Mouse (Mus musculus): ENCODE measurements around the gene Mfsd12. TPM values are rescaled to one million over a fixed set of nuclear protein-coding genes. Genes with fewer than 3 reads are reported as not detected.

Gene Mfsd12
- polyA plus RNA-seq (2015; fragmentation: Nextera tagmentation; extraction: Ambion mirVana), result 5.9 and 8.0 TPM in 2 replicates

DNA sequence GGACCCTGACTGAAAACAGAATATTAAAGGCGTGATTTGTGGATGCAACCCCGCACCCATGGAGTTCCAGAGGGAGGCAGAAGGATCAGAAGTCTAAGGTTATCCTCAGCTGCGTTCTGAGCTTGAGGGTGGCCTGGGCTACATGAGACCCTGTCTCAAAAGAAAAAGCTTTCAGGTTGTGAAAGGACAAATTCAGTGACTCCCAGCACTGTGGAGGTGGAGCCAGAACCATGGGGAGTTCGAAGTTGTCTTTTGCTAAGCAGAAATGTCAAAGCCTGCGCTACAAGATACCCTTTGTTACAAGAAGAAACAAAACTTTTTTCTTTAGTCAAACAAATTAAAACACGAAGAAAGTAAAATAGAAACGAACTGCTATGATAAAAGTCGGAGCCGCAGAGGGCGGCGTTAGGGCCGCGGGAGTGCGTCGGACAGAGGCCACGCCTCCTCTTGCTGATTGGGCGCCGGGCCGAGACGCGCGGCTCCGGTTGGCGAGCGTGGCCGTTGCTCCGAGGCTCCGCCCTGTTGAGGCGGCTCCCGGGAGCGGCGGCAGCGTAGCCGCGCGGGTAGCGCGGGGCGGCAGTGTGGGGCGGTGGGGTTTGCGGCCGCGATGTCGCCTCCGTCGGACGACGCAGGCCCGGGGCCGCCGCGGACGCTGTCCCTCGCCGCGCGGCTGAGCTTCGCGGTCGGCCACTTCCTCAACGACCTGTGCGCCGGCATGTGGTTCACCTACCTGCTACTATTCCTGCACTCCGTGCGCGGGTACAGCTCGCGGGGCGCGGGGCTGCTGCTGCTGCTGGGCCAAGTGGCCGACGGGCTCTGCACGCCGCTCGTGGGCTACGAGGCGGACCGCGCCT, at the start of gene Mfsd12:
Gene Mfsd12, plus strand, starts transcription at position 501 of the 854 bp plus-strand sequence.

DNA sequence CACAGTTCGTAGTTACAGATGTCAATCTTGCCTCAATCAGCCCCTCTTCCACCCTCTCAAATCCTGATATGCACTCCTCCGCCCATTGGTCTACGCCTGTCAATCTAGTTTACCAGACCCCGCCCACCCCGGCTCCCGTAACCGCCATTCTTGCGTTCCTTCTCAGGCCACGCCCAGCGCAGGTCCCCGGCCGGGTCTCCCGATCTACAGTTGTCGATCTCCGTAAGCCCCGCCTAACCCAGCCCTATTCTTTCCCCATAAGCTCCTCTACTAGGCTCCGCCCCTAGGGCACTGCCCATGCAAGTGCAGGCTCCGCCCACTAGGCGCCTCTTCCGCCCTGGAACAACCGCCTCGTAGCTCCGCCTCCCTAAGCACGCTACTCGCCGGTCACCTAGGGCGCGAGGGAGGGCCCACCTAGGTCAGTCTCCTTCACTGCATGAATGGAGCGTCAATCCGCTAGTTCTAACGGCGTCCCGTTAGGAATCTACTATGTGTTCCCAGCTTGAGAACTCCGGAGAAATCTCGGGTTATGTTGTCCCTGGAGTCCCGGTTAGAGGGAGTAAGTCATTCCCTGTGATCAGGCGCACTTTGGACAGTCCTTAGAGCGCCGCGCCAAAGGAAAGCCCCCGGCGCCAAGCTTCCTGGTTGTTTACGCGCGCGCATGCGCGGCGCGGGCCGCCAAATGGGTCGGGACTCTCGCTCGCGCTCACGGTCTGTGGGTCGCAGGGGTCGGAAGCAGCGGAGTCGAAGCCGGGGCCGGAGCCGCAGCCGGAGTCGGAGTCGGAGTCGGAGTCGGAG, 36.5 kb upstream of the Mfsd12 start, which contains the start of gene Cactin:
Gene Cactin, plus strand, starts transcription at position 554 of the 798 bp plus-strand sequence.

GRCm38 (mm10) chr10:81328386-81328785, 28.9 kb upstream of the Mfsd12 start, which contains the start of gene Tbxa2r:
TSS of gene Tbxa2r (plus strand) at chr10:81328731.

DNA sequence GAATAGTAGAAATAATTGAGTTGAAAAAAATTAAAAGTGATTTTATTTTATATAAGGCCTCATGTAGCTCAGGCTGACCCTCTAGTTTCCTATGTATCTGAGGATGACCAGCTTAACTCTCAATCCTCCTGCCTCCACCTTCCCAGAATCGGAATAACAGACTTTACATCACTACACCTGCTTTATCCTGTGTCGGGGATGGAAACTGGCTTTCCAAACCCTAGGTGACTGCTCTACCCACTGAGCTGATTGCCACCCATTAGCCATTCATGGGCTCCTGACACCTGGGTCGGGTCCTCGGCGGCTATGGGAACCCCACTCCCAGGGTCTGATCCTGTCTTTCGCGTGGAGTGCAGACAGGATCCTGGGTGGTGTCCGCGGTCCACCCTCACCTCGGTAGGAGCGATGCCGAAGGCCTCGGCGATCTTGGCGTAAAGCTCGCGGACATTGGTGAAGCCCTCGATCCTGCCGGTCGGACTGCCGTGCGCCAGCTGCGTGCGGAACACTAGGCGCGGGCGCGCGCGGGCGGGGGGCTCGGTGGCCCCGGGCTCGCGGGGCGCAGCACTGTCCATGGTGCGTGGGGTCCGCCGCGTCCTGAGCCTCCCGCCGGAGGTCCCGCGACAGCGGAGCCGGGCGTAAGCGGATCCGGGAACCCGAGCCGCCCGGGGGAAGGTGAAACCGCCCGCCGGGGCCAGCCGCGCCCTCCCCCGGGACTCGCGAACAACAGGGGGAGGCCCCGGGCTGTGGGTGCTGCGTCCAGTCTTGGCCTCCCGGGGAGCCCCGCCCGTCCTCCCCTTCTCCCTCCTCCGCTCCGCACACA, 14.4 kb upstream of the Mfsd12 start, which contains the start of gene Gipc3:
Gene Gipc3, minus strand, starts transcription at position 581 of the 820 bp plus-strand sequence.

DNA sequence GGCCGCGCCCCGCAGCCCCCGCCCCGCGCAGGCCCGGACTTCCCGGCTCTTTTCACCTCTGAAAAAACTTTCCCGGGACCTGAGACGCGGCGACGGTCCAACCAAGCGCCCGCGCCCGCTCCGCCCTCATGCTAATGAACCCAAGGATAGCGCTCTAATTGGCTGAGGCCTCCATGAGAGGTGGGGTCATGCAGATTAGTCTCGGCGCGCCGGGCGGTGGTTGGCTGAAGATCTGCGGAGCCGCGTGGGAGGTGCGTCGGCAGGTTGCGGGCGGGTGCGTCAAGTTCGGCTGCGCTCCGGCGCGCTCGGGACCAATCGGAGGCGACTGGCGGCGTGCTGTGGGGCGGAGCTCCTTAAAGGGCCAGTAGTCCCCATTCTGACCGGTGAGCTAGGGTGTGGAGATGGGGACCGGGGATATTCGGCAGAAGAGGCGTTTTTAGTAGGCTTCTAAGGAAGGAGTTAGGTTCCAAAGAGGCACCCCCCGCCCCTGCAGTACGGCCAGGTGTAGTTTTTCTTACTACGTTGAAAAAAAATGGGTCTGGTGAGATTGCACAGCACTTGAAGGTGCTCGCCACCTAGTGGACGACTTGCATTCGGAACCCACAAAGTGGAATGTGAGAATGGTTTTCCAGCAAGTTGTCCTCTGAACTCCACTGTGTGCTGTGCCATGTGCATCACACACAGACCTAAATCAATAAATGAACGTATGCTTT, 6.8 kb upstream of the Mfsd12 start, which contains the start of gene Hmg20b:
Gene Hmg20b, minus strand, starts transcription at position 130 of the 713 bp plus-strand sequence.

GRCm38 (mm10) chr10:81365672-81366476, 8.6 kb downstream of the Mfsd12 start, which contains the start of gene 4930404N11Rik:
TSS of gene 4930404N11Rik (minus strand) at chr10:81365816.

GRCm38 (mm10) chr10:81377793-81378552, 20.7 kb downstream of the Mfsd12 start, which contains the start of gene Fzr1:
TSS of gene Fzr1 (minus strand) at chr10:81378516.

GRCm38 (mm10) chr10:81383802-81384604, 26.7 kb downstream of the Mfsd12 start, which contains the start of the genes Dohh and Gm48551:
TSS of gene Dohh (plus strand) at chr10:81384428.
TSS of gene Gm48551 (plus strand) at chr10:81384466.

GRCm38 (mm10) chr10:81388505-81389055, 31.3 kb downstream of the Mfsd12 start, which contains the start of gene Gm48552:
TSS of gene Gm48552 (plus strand) at chr10:81389005.

DNA sequence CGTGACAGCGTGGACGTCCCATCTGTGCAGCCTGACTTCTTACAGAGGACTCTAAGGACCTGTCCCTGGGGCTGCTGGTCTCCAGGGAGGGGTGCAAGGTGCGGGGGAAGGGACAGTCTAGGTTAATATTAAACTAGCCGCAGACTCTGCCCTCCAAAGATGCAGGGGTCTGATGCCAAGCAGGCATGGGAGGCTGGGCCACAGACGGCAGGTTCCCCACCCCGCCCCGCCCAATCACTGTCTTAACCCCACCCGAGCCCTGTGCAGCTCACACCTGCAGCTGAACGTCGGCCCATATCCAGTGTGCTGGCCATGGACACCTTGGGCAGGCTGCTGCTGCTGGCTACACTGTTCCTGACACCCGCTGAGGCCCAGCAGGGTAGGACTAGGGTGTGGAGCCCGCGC, 35.5 kb downstream of the Mfsd12 start, which contains the start of gene Smim24:
Gene Smim24, plus strand, starts transcription at position 271 of the 405 bp plus-strand sequence.

Small RNAs within 50 kb of the gene (microRNA-seq; reads per million reads assigned to microRNA genes)
- 0 to 0.21 reads per million in 2 experiments for gene Mir6913

Other genes with a start within 250 kb of the Mfsd12 start
- gene Zbtb7a, start 222.3 kb upstream of the Mfsd12 start, polyA plus RNA-seq (2015; fragmentation: Nextera tagmentation; extraction: Ambion mirVana), result 29.7 and 34.0 TPM in 2 replicates
- gene Pias4, start 189.6 kb upstream of the Mfsd12 start, polyA plus RNA-seq (2015; fragmentation: Nextera tagmentation; extraction: Ambion mirVana), result 20.9 and 22.3 TPM in 2 replicates
- gene Eef2, start 180.9 kb upstream of the Mfsd12 start, polyA plus RNA-seq (2015; fragmentation: Nextera tagmentation; extraction: Ambion mirVana), result 392 and 402 TPM in 2 replicates
- 44.3 and 52.5 TPM in 2 replicates for gene Dapk3, start 174.5 kb upstream of the Mfsd12 start, polyA plus RNA-seq (2015; fragmentation: Nextera tagmentation; extraction: Ambion mirVana)
- not detected in 2 replicates for gene 4930442H23Rik, start 173.6 kb upstream of the Mfsd12 start, polyA plus RNA-seq (2015; fragmentation: Nextera tagmentation; extraction: Ambion mirVana)
- 2.9 and 4.7 TPM in 2 replicates for gene Nmrk2, start 155.4 kb upstream of the Mfsd12 start, polyA plus RNA-seq (2015; fragmentation: Nextera tagmentation; extraction: Ambion mirVana)
- 0.26 and 0.45 TPM in 2 replicates for gene Atcay, start 126.7 kb upstream of the Mfsd12 start, polyA plus RNA-seq (2015; fragmentation: Nextera tagmentation; extraction: Ambion mirVana)
- gene Zfr2, start 124.3 kb upstream of the Mfsd12 start, polyA plus RNA-seq (2015; fragmentation: Nextera tagmentation; extraction: Ambion mirVana), result 2.3 and 2.5 TPM in 2 replicates
- gene Matk, start 104.6 kb upstream of the Mfsd12 start, polyA plus RNA-seq (2015; fragmentation: Nextera tagmentation; extraction: Ambion mirVana), result 0.65 and 0.90 TPM in 2 replicates
- gene Mrpl54, start 90.6 kb upstream of the Mfsd12 start, polyA plus RNA-seq (2015; fragmentation: Nextera tagmentation; extraction: Ambion mirVana), result 201 and 207 TPM in 2 replicates
- gene Apba3, start 90.5 kb upstream of the Mfsd12 start, polyA plus RNA-seq (2015; fragmentation: Nextera tagmentation; extraction: Ambion mirVana), result 50.7 and 53.6 TPM in 2 replicates
- 0.47 and 0.58 TPM in 2 replicates for gene Tjp3, start 65.9 kb upstream of the Mfsd12 start, polyA plus RNA-seq (2015; fragmentation: Nextera tagmentation; extraction: Ambion mirVana)
- 15.1 and 16.0 TPM in 2 replicates for gene Pip5k1c, start 64.5 kb upstream of the Mfsd12 start, polyA plus RNA-seq (2015; fragmentation: Nextera tagmentation; extraction: Ambion mirVana)
- 11.0 and 15.5 TPM in 2 replicates for gene Cactin, start 36.4 kb upstream of the Mfsd12 start, polyA plus RNA-seq (2015; fragmentation: Nextera tagmentation; extraction: Ambion mirVana)
- 7.3 and 7.8 TPM in 2 replicates for gene Tbxa2r, start 28.8 kb upstream of the Mfsd12 start, polyA plus RNA-seq (2015; fragmentation: Nextera tagmentation; extraction: Ambion mirVana)
- gene Gipc3, start 14.2 kb upstream of the Mfsd12 start, polyA plus RNA-seq (2015; fragmentation: Nextera tagmentation; extraction: Ambion mirVana), result 0.11 and 0.13 TPM in 2 replicates
- 38.4 and 47.5 TPM in 2 replicates for gene Hmg20b, start 7.0 kb upstream of the Mfsd12 start, polyA plus RNA-seq (2015; fragmentation: Nextera tagmentation; extraction: Ambion mirVana)
- gene 4930404N11Rik, start 8.3 kb downstream of the Mfsd12 start, polyA plus RNA-seq (2015; fragmentation: Nextera tagmentation; extraction: Ambion mirVana), result 0.27 and 0.37 TPM in 2 replicates
- gene Fzr1, start 21.0 kb downstream of the Mfsd12 start, polyA plus RNA-seq (2015; fragmentation: Nextera tagmentation; extraction: Ambion mirVana), result 35.3 and 36.5 TPM in 2 replicates
- gene Dohh, start 26.9 kb downstream of the Mfsd12 start, polyA plus RNA-seq (2015; fragmentation: Nextera tagmentation; extraction: Ambion mirVana), result 70.2 and 72.8 TPM in 2 replicates
- gene Gm48551, start 27.0 kb downstream of the Mfsd12 start, polyA plus RNA-seq (2015; fragmentation: Nextera tagmentation; extraction: Ambion mirVana), result 1.2 and 1.4 TPM in 2 replicates
- gene Gm48552, start 31.5 kb downstream of the Mfsd12 start, polyA plus RNA-seq (2015; fragmentation: Nextera tagmentation; extraction: Ambion mirVana), result 0.24 TPM in 2 replicates
- 1.0 and 1.6 TPM in 2 replicates for gene Smim24, start 35.6 kb downstream of the Mfsd12 start, polyA plus RNA-seq (2015; fragmentation: Nextera tagmentation; extraction: Ambion mirVana)
- 130 and 133 TPM in 2 replicates for gene Nfic, start 98.1 kb downstream of the Mfsd12 start, polyA plus RNA-seq (2015; fragmentation: Nextera tagmentation; extraction: Ambion mirVana)
- gene Celf5, start 125.2 kb downstream of the Mfsd12 start, polyA plus RNA-seq (2015; fragmentation: Nextera tagmentation; extraction: Ambion mirVana), result 0.09 TPM in 1 of 2 replicates, not detected in the other
- gene Ncln, start 138.9 kb downstream of the Mfsd12 start, polyA plus RNA-seq (2015; fragmentation: Nextera tagmentation; extraction: Ambion mirVana), result 36.0 and 36.4 TPM in 2 replicates
- 0.66 and 0.81 TPM in 2 replicates for gene S1pr4, start 142.6 kb downstream of the Mfsd12 start, polyA plus RNA-seq (2015; fragmentation: Nextera tagmentation; extraction: Ambion mirVana)
- 1.3 and 2.6 TPM in 2 replicates for gene Gna15, start 166.7 kb downstream of the Mfsd12 start, polyA plus RNA-seq (2015; fragmentation: Nextera tagmentation; extraction: Ambion mirVana)
- gene Gna11, start 187.7 kb downstream of the Mfsd12 start, polyA plus RNA-seq (2015; fragmentation: Nextera tagmentation; extraction: Ambion mirVana), result 44.8 and 48.0 TPM in 2 replicates
- gene Aes, start 202.0 kb downstream of the Mfsd12 start, polyA plus RNA-seq (2015; fragmentation: Nextera tagmentation; extraction: Ambion mirVana), result 684 and 719 TPM in 2 replicates
- gene Tle2, start 217.1 kb downstream of the Mfsd12 start, polyA plus RNA-seq (2015; fragmentation: Nextera tagmentation; extraction: Ambion mirVana), result 7.1 and 9.1 TPM in 2 replicates
- gene Tle6, start 243.6 kb downstream of the Mfsd12 start, polyA plus RNA-seq (2015; fragmentation: Nextera tagmentation; extraction: Ambion mirVana), result 7.7 and 8.7 TPM in 2 replicates
- gene BC025920, start 248.8 kb downstream of the Mfsd12 start, polyA plus RNA-seq (2015; fragmentation: Nextera tagmentation; extraction: Ambion mirVana), result 0.55 and 0.58 TPM in 2 replicates